Mouse (Mus musculus) bone marrow, adult 2 months (tissue): ENCODE data around the gene Lhpp.

Experiments
- CTCF ChIP-seq: fragments of 200-500 bp; IDR thresholded peaks from 2 replicates; pipeline ENCODE4 v1.5.1; 2011; ENCODE audit warnings: low read length, control low read depth; ENCODE audit not compliant: control insufficient read depth, insufficient read depth
- POLR2A ChIP-seq: fragments of 200-500 bp; IDR thresholded peaks from 2 replicates; pipeline ENCODE4 v1.6.1; 2011; ENCODE audit warnings: low read depth, mild to moderate bottlenecking, control low read depth, low read length, borderline replicate concordance; ENCODE audit not compliant: control insufficient read depth

- TF ChIP-seq CTCF (no peak), POLR2A (no peak)
Measured at GRCm38 (mm10) chr7:132688721-132689120, 78.3 kb downstream of the Lhpp start.
